Mouse (Mus musculus) CH12.LX (cell line): ENCODE results near the gene Trcg1. TPM values are rescaled to one million over a fixed set of nuclear protein-coding genes. Genes with fewer than 3 reads are reported as not detected.

Source experiments
- DNase-seq: peaks from one replicate; pipeline ENCODE4 v3.0.0-alpha.2; 2013; ENCODE audit errors: extremely low read depth
- H3K27ac ChIP-seq: 2 replicates; pipeline ENCODE4 v1.5.1; 2012; ENCODE audit warnings: low read depth, mild to moderate bottlenecking, control low read depth, moderate library complexity; ENCODE audit not compliant: insufficient read depth
- H3K27me3 ChIP-seq: replicated peaks from 2 replicates; pipeline ENCODE3; 2012; ENCODE audit warnings: inconsistent platforms
- H3K36me3 ChIP-seq, 2 experiments: replicated peaks in 1 of 2; 2 replicates each; pipeline versions ENCODE3 to v1.6.1; 2012; ENCODE audit warnings: inconsistent platforms in 1 of 2, low read length in 1 of 2, mild to moderate bottlenecking in 1 of 2, mixed read lengths in 1 of 2, moderate library complexity in 1 of 2; ENCODE audit not compliant: control insufficient read depth in 1 of 2, insufficient read depth in 1 of 2
- H3K4me1 ChIP-seq, 2 experiments: 2 replicates each; pipeline ENCODE4 v1.6.1; 2012; ENCODE audit warnings: inconsistent platforms in 1 of 2, moderate library complexity in 1 of 2; ENCODE audit not compliant: insufficient read depth in 2 of 2, control insufficient read depth in 1 of 2
- H3K4me2 ChIP-seq: 2 replicates; pipeline ENCODE4 v1.6.1; 2012; ENCODE audit warnings: low read depth, mild to moderate bottlenecking, control low read depth; ENCODE audit not compliant: poor library complexity, insufficient read depth, severe bottlenecking
- H3K4me3 ChIP-seq, 3 experiments: fragments of 150-350 bp in 1 of 3; sonication (generic) in 1 of 3; replicated peaks in 1 of 3; 2 replicates each; pipeline versions ENCODE3 to v1.5.1; 2011 to 2012; ENCODE audit warnings: low read depth in 2 of 3, low read length in 2 of 3, mild to moderate bottlenecking in 2 of 3, moderate library complexity in 2 of 3, control low read depth in 1 of 3, improper control_type of control experiment in 1 of 3, inconsistent platforms in 1 of 3, mixed read lengths in 1 of 3; ENCODE audit not compliant: poor library complexity in 1 of 3
- H3K79me2 ChIP-seq: replicated peaks from 2 replicates; pipeline ENCODE4 v1.6.1; 2012; ENCODE audit warnings: mild to moderate bottlenecking, moderate library complexity; ENCODE audit not compliant: control insufficient read depth, poor library complexity, insufficient read depth, severe bottlenecking; ENCODE audit errors: extremely low read depth
- H3K9ac ChIP-seq: 2 replicates; pipeline ENCODE4 v1.6.1; 2012; ENCODE audit warnings: low read depth, mild to moderate bottlenecking, control low read depth, moderate library complexity; ENCODE audit not compliant: insufficient read depth
- H3K9me3 ChIP-seq: replicated peaks from 2 replicates; pipeline ENCODE3; 2012; ENCODE audit warnings: low read length, inconsistent platforms, mixed read lengths
- CHD1 ChIP-seq: IDR thresholded peaks from 2 replicates; pipeline ENCODE4 v1.6.1; 2012; ENCODE audit warnings: low read depth, low read length, improper control_type of control experiment, inconsistent platforms
- CHD2 ChIP-seq: IDR thresholded peaks from 2 replicates; pipeline ENCODE4 v1.6.1; 2011; ENCODE audit warnings: low read length, improper control_type of control experiment
- CTCF ChIP-seq, 2 experiments: IDR thresholded peaks in 1 of 2; conservative IDR thresholded peaks in 1 of 2; 2 replicates each; pipeline ENCODE4 v1.5.1; 2011 to 2012; ENCODE audit warnings: low read depth in 2 of 2, low read length in 2 of 2, improper control_type of control experiment in 1 of 2, inconsistent platforms in 1 of 2, mild to moderate bottlenecking in 1 of 2, moderate library complexity in 1 of 2
- ELF1 ChIP-seq: IDR thresholded peaks from 2 replicates; pipeline ENCODE4 v1.6.1; 2014; ENCODE audit warnings: low read depth, mild to moderate bottlenecking, inconsistent platforms, low read length, improper control_type of control experiment
- EP300 ChIP-seq: IDR thresholded peaks from 2 replicates; pipeline ENCODE4 v1.6.1; 2011; ENCODE audit warnings: low read length, improper control_type of control experiment
- GABPA ChIP-seq: IDR thresholded peaks from 2 replicates; pipeline ENCODE4 v1.6.1; 2012; ENCODE audit warnings: low read depth, low read length, improper control_type of control experiment, inconsistent platforms; ENCODE audit not compliant: insufficient replicate concordance
- HCFC1 ChIP-seq: IDR thresholded peaks from 2 replicates; pipeline ENCODE4 v1.6.1; 2012; ENCODE audit warnings: low read depth, mild to moderate bottlenecking, inconsistent platforms, low read length, improper control_type of control experiment
- IRF4 ChIP-seq: IDR thresholded peaks from 2 replicates; pipeline ENCODE4 v1.6.1; 2014; ENCODE audit warnings: low read depth, mild to moderate bottlenecking, inconsistent platforms, low read length, improper control_type of control experiment
- JUN ChIP-seq: IDR thresholded peaks from 2 replicates; pipeline ENCODE4 v1.6.1; 2011; ENCODE audit warnings: low read depth, mild to moderate bottlenecking, low read length, improper control_type of control experiment, moderate library complexity; ENCODE audit not compliant: insufficient read depth
- JUND ChIP-seq: conservative IDR thresholded peaks from 2 replicates; pipeline ENCODE4 v1.6.1; 2011; ENCODE audit warnings: low read depth, low read length, improper control_type of control experiment
- MAFK ChIP-seq: IDR thresholded peaks from 2 replicates; pipeline ENCODE4 v1.6.1; 2011; ENCODE audit warnings: low read length, improper control_type of control experiment; ENCODE audit not compliant: insufficient replicate concordance
- MAZ ChIP-seq: IDR thresholded peaks from 2 replicates; pipeline ENCODE4 v1.6.1; 2012; ENCODE audit warnings: low read depth, mild to moderate bottlenecking, inconsistent platforms, low read length, improper control_type of control experiment, moderate library complexity
- MEF2A ChIP-seq: IDR thresholded peaks from 2 replicates; pipeline ENCODE4 v1.6.1; 2014; ENCODE audit warnings: low read depth, mild to moderate bottlenecking, inconsistent platforms, low read length, improper control_type of control experiment, borderline replicate concordance
- MXI1 ChIP-seq: IDR thresholded peaks from 2 replicates; pipeline ENCODE4 v1.6.1; 2011; ENCODE audit warnings: mild to moderate bottlenecking, low read depth, low read length, improper control_type of control experiment
- MYC ChIP-seq: IDR thresholded peaks from 2 replicates; pipeline ENCODE4 v1.6.1; 2011; ENCODE audit warnings: low read depth, mild to moderate bottlenecking, improper control_type of control experiment, low read length
- NELFE ChIP-seq: IDR thresholded peaks from 2 replicates; pipeline ENCODE4 v1.6.1; 2011; ENCODE audit warnings: low read depth, low read length, improper control_type of control experiment
- PAX5 ChIP-seq: IDR thresholded peaks from 2 replicates; pipeline ENCODE4 v1.6.1; 2012; ENCODE audit warnings: low read length, inconsistent platforms, mixed read lengths
- POLR2A ChIP-seq: IDR thresholded peaks from 2 replicates; pipeline ENCODE4 v1.6.1; 2011; ENCODE audit warnings: low read depth, mild to moderate bottlenecking, improper control_type of control experiment, low read length
- POLR2AphosphoS2 ChIP-seq: IDR thresholded peaks from 2 replicates; pipeline ENCODE4 v1.6.1; 2011; ENCODE audit warnings: low read depth, low read length, improper control_type of control experiment
- TBP ChIP-seq: conservative IDR thresholded peaks from 2 replicates; pipeline ENCODE4 v1.6.1; 2011; ENCODE audit warnings: low read depth, low read length, improper control_type of control experiment
- TCF12 ChIP-seq: IDR thresholded peaks from 2 replicates; pipeline ENCODE4 v1.6.1; 2014; ENCODE audit warnings: low read depth, mild to moderate bottlenecking, inconsistent platforms, low read length, improper control_type of control experiment
- USF2 ChIP-seq: conservative IDR thresholded peaks from 2 replicates; pipeline ENCODE4 v1.6.1; 2011; ENCODE audit warnings: low read depth, low read length, improper control_type of control experiment
- ZMIZ1 ChIP-seq: IDR thresholded peaks from 2 replicates; pipeline ENCODE4 v1.6.1; 2012; ENCODE audit warnings: low read depth, mild to moderate bottlenecking, inconsistent platforms, low read length, improper control_type of control experiment
- ZNF384 ChIP-seq: IDR thresholded peaks from 2 replicates; pipeline ENCODE4 v1.6.1; 2012; ENCODE audit warnings: low read depth, low read length, improper control_type of control experiment, inconsistent platforms
- dilution Hi-C: fragments of 300-500 bp; cut with MboI; formaldehyde crosslinking; loops from 2 replicates; pipeline ENCODE4 v1.14.3; 2020; ENCODE audit warnings: low sequenced_read_pairs; ENCODE audit not compliant: extremely low pct_unique_long_range_greater_than_20kb, extremely low pct_ligation_motif_present
- in situ Hi-C: fragments of 300-500 bp; cut with MboI; formaldehyde crosslinking; loops from 3 replicates; pipeline ENCODE4 v1.14.3; 2019; ENCODE audit warnings: low sequenced_read_pairs, low pct_ligation_motif_present, low pct_unique_long_range_greater_than_20kb, mixed read lengths
- polyA plus RNA-seq: library from polyadenylated mRNA; unstranded; fragments of >175 nt; gene quantifications from 2 replicates; pipeline ENCODE4 v1.2.1, GENCODE M21; 2012; ENCODE audit warnings: low read depth; ENCODE audit not compliant: insufficient read length
- total RNA-seq, 2 experiments: library from RNA; depleted of rRNA; stranded (reverse); fragments of 300-350 nt in 1 of 2; fragments of >200 nt in 1 of 2; gene quantifications; 2 replicates each; pipeline ENCODE4 v1.2.3; 2012 to 2014

The Trcg1 gene
- total and polyA plus RNA-seq, 3 experiments: not detected

DNA sequence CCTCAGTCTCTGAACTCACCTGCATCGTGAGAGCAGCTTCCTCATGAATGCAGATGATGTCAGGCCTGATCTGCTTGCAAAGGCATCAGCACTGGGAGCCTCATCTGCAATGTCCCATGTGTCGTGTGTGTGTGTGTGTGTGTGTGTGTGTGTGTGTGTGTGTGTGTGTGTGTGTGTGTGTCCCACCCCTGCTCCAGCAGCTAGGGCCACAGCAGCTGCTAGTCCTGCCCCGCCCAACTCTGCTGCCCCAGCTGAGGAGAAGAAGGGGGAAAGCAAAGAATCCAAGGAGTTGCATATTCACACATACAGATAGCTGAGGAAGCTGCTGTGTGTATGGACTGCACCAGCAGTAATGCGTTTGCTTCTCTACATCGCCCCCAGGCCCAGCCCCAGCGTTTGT is 19.1 kb upstream of the Trcg1 start:
- in situ Hi-C loops: loop anchor here (10.0 kb wide), 1 partner anchor 322 kb away; no protein-coding TSS in a partner anchor
- Histone ChIP-seq H3K4me3 (no peak overlapping the region), H3K27ac (no peak overlapping the region), H3K36me3 (no peaks in the 10 kb centered on the region), H3K79me2 (no peaks in the 10 kb centered on the region), H3K27me3 (no peaks in the 10 kb centered on the region), H3K4me1 (no peaks in the 10 kb centered on the region; a peak in 1 of 4 replicates), H3K4me2 (no peak overlapping the region), H3K9me3 (peaks cover 7% of the 10 kb centered on the region), H3K9ac (no peak overlapping the region)
- TF ChIP-seq GABPA (no peak), PAX5 (no peak), MAZ (no peak), MEF2A (no peak), ELF1 (no peak), TCF12 (no peak), JUN (no peak), IRF4 (no peak), TBP (no peak), MAFK (no peak), MXI1 (no peak), POLR2AphosphoS2 (no peak), MYC (no peak), CHD2 (no peak), JUND (no peak), ZMIZ1 (no peak), EP300 (no peak), HCFC1 (no peak)
- dilution Hi-C loops: no loop called here
- no peak for DNase-seq

GRCm38 (mm10) chr9:57218776-57219175 is 17.6 kb upstream of the Trcg1 start:
- Histone ChIP-seq H3K4me3 (no peak overlapping the region), H3K36me3 (no peaks in the 10 kb centered on the region), H3K9ac (no peak overlapping the region), H3K9me3 (peaks cover 7% of the 10 kb centered on the region), H3K79me2 (no peaks in the 10 kb centered on the region), H3K27me3 (no peaks in the 10 kb centered on the region), H3K4me2 (no peak overlapping the region), H3K27ac (no peak overlapping the region), H3K4me1 (peaks cover 0 to 4% of the 10 kb centered on the region in 2 experiments; a peak in 3 of 4 replicates)
- dilution Hi-C loops (no loop called here), in situ Hi-C loops (loop anchor here (10.0 kb wide), 1 partner anchor 324 kb away; no protein-coding TSS in a partner anchor)
- TF ChIP-seq POLR2AphosphoS2: no peak
- no peak for TF ChIP-seq NELFE
- no peak for TF ChIP-seq CHD1
- no peak for TF ChIP-seq ZNF384
- TF ChIP-seq USF2: no peak
- no peak for TF ChIP-seq CHD2
- TF ChIP-seq CTCF (conservative IDR thresholded peaks at IDR 0.05 in 1 of 2, IDR thresholded peaks at IDR 0.05 in 1 of 2; ENCODE audit: low read depth in 2 of 2, low read length in 2 of 2): no peak
- no peak for TF ChIP-seq POLR2A
- TF ChIP-seq MXI1: no peak
- DNase-seq: no peak
